Mouse (Mus musculus): Measurements from ENCODE around the gene Thsd7b.

- TF ChIP-seq CTCF (IDR thresholded peaks at IDR 0.05; ENCODE audit: borderline replicate concordance, insufficient read depth, low read length) (no peak), POLR2A (IDR thresholded peaks at IDR 0.05; ENCODE audit: low read depth, low read length) (no peak)
Measured at GRCm38 (mm10) chr1:129595447-129595846, 322.3 kb downstream of the Thsd7b start.

Measured in embryonic fibroblast, embryonic 13.5 days (primary cell).